Mouse (Mus musculus): ENCODE measurements around the gene Umodl1. TPM values are rescaled to one million over a fixed set of nuclear protein-coding genes. Genes with fewer than 3 reads are reported as not detected.

Gene Umodl1
- polyA plus RNA-seq, 1 experiment from 2014 or later = 0.14 TPM

- Histone ChIP-seq H3K9ac (replicated peaks; ENCODE audit: low read length) (no peak overlapping the region), H3K36me3 (ENCODE audit: insufficient read depth, low read length) (no peaks in the 10 kb centered on the region), H3K27ac (ENCODE audit: low read length) (no peak overlapping the region), H3K9me3 (ENCODE audit: low read length) (no peaks in the 10 kb centered on the region), H3K27me3 (ENCODE audit: insufficient read depth, low read length) (no peaks in the 10 kb centered on the region), H3K4me1 (ENCODE audit: insufficient read depth, low read length) (peaks cover 6% of the 10 kb centered on the region), H3K4me2 (replicated peaks; ENCODE audit: low read depth, low read length) (no peak overlapping the region), H3K4me3 (ENCODE audit: low read length) (no peak overlapping the region)
- WGBS = 56% methylated on average over 10 of the region's 10 CpGs
- no peak for ATAC-seq (ENCODE audit: low FRiP score, low TSS enrichment)
These were observed 24.1 kb downstream of the Umodl1 start for GRCm38 (mm10) chr17:30978556-30978955.

GRCm38 (mm10) chr17:30983521-30983920, 29.1 kb downstream of the Umodl1 start:
- WGBS = 58% methylated on average over 4 of the region's 4 CpGs
- Histone ChIP-seq H3K27ac (ENCODE audit: low read length) (no peak overlapping the region), H3K4me2 (replicated peaks; ENCODE audit: low read depth, low read length) (no peak overlapping the region), H3K9me3 (ENCODE audit: low read length) (no peaks in the 10 kb centered on the region), H3K27me3 (ENCODE audit: insufficient read depth, low read length) (no peaks in the 10 kb centered on the region), H3K9ac (replicated peaks; ENCODE audit: low read length) (no peak overlapping the region), H3K4me3 (ENCODE audit: low read length) (no peak overlapping the region), H3K36me3 (ENCODE audit: insufficient read depth, low read length) (no peaks in the 10 kb centered on the region), H3K4me1 (ENCODE audit: insufficient read depth, low read length) (no peaks in the 10 kb centered on the region)
- no peak for ATAC-seq (ENCODE audit: low FRiP score, low TSS enrichment)

- 37% methylated on average over 10 of the region's 10 CpGs for WGBS
- Histone ChIP-seq H3K36me3 (ENCODE audit: insufficient read depth, low read length) (no peaks in the 10 kb centered on the region), H3K9me3 (ENCODE audit: low read length) (no peaks in the 10 kb centered on the region), H3K4me1 (ENCODE audit: insufficient read depth, low read length) (no peaks in the 10 kb centered on the region), H3K27me3 (ENCODE audit: insufficient read depth, low read length) (no peaks in the 10 kb centered on the region), H3K4me2 (replicated peaks; ENCODE audit: low read depth, low read length) (no peak overlapping the region), H3K9ac (replicated peaks; ENCODE audit: low read length) (no peak overlapping the region), H3K4me3 (ENCODE audit: low read length) (no peak overlapping the region), H3K27ac (ENCODE audit: low read length) (no peak overlapping the region)
- no peak for ATAC-seq (ENCODE audit: low FRiP score, low TSS enrichment)
These were observed 35.8 kb downstream of the Umodl1 start for GRCm38 (mm10) chr17:30990254-30990653.

GRCm38 (mm10) chr17:30996296-30996695, 41.9 kb downstream of the Umodl1 start:
- H3K4me2 ChIP-seq (replicated peaks; ENCODE audit: low read depth, low read length) = no peak overlapping the region
- H3K4me1 ChIP-seq (ENCODE audit: insufficient read depth, low read length) = no peaks in the 10 kb centered on the region
- no peaks in the 10 kb centered on the region for H3K27me3 ChIP-seq (ENCODE audit: insufficient read depth, low read length)
- H3K9me3 ChIP-seq (ENCODE audit: low read length) = no peaks in the 10 kb centered on the region
- no peak overlapping the region for H3K4me3 ChIP-seq (ENCODE audit: low read length)
- no peak for ATAC-seq (ENCODE audit: low FRiP score, low TSS enrichment)
- H3K27ac ChIP-seq (ENCODE audit: low read length) = no peak overlapping the region
- no peaks in the 10 kb centered on the region for H3K36me3 ChIP-seq (ENCODE audit: insufficient read depth, low read length)
- WGBS = 81% methylated on average over 5 of the region's 5 CpGs
- H3K9ac ChIP-seq (replicated peaks; ENCODE audit: low read length) = no peak overlapping the region

- WGBS = 20% methylated on average over 5 of the region's 5 CpGs
- no peaks in the 10 kb centered on the region for H3K27me3 ChIP-seq (ENCODE audit: insufficient read depth, low read length)
- no peaks in the 10 kb centered on the region for H3K4me1 ChIP-seq (ENCODE audit: insufficient read depth, low read length)
- no peak overlapping the region for H3K4me3 ChIP-seq (ENCODE audit: low read length)
- no peak overlapping the region for H3K9ac ChIP-seq (replicated peaks; ENCODE audit: low read length)
- ATAC-seq (ENCODE audit: low FRiP score, low TSS enrichment) = no peak
- no peak overlapping the region for H3K4me2 ChIP-seq (replicated peaks; ENCODE audit: low read depth, low read length)
- H3K9me3 ChIP-seq (ENCODE audit: low read length) = no peaks in the 10 kb centered on the region
- H3K36me3 ChIP-seq (ENCODE audit: insufficient read depth, low read length) = no peaks in the 10 kb centered on the region
- H3K27ac ChIP-seq (ENCODE audit: low read length) = no peak overlapping the region
These were observed 46.5 kb downstream of the Umodl1 start for GRCm38 (mm10) chr17:31000897-31001296.

- Histone ChIP-seq H3K4me1 (ENCODE audit: insufficient read depth, low read length) (no peaks in the 10 kb centered on the region), H3K36me3 (ENCODE audit: insufficient read depth, low read length) (no peaks in the 10 kb centered on the region), H3K9ac (replicated peaks; ENCODE audit: low read length) (no peak overlapping the region), H3K4me2 (replicated peaks; ENCODE audit: low read depth, low read length) (no peak overlapping the region), H3K4me3 (ENCODE audit: low read length) (no peak overlapping the region), H3K9me3 (ENCODE audit: low read length) (no peaks in the 10 kb centered on the region), H3K27me3 (ENCODE audit: insufficient read depth, low read length) (no peaks in the 10 kb centered on the region), H3K27ac (ENCODE audit: low read length) (no peak overlapping the region)
- 75% methylated on average over 5 of the region's 5 CpGs for WGBS
- no peak for ATAC-seq (ENCODE audit: low FRiP score, low TSS enrichment)
These were observed 48.2 kb downstream of the Umodl1 start for GRCm38 (mm10) chr17:31002613-31003012.

GRCm38 (mm10) chr17:31005284-31005683, 50.8 kb downstream of the Umodl1 start:
- no peaks in the 10 kb centered on the region for H3K4me1 ChIP-seq (ENCODE audit: insufficient read depth, low read length)
- H3K27me3 ChIP-seq (ENCODE audit: insufficient read depth, low read length) = no peaks in the 10 kb centered on the region

GRCm38 (mm10) chr17:31007357-31007756, 52.9 kb downstream of the Umodl1 start:
- 83% methylated on average over 3 of the region's 3 CpGs for WGBS
- no peak overlapping the region for H3K4me3 ChIP-seq (ENCODE audit: low read length)
- H3K9ac ChIP-seq (replicated peaks; ENCODE audit: low read length) = no peak overlapping the region
- no peaks in the 10 kb centered on the region for H3K9me3 ChIP-seq (ENCODE audit: low read length)
- no peaks in the 10 kb centered on the region for H3K36me3 ChIP-seq (ENCODE audit: insufficient read depth, low read length)
- no peaks in the 10 kb centered on the region for H3K4me1 ChIP-seq (ENCODE audit: insufficient read depth, low read length)
- no peak overlapping the region for H3K27ac ChIP-seq (ENCODE audit: low read length)
- no peak overlapping the region for H3K4me2 ChIP-seq (replicated peaks; ENCODE audit: low read depth, low read length)
- no peaks in the 10 kb centered on the region for H3K27me3 ChIP-seq (ENCODE audit: insufficient read depth, low read length)
- no peak for ATAC-seq (ENCODE audit: low FRiP score, low TSS enrichment)

More at GRCm38 (mm10) chr17:31005284-31005683, 50.8 kb downstream of the Umodl1 start:
- Histone ChIP-seq H3K27ac (ENCODE audit: low read length) (no peak overlapping the region), H3K9ac (replicated peaks; ENCODE audit: low read length) (no peak overlapping the region), H3K9me3 (ENCODE audit: low read length) (no peaks in the 10 kb centered on the region), H3K36me3 (ENCODE audit: insufficient read depth, low read length) (no peaks in the 10 kb centered on the region), H3K4me2 (replicated peaks; ENCODE audit: low read depth, low read length) (no peak overlapping the region), H3K4me3 (ENCODE audit: low read length) (no peak overlapping the region)
- WGBS = 88% methylated on average over 2 of the region's 2 CpGs
- no peak for ATAC-seq (ENCODE audit: low FRiP score, low TSS enrichment)

- Histone ChIP-seq H3K9ac (replicated peaks; ENCODE audit: low read length) (no peak overlapping the region), H3K27ac (ENCODE audit: low read length) (no peak overlapping the region), H3K4me2 (replicated peaks; ENCODE audit: low read depth, low read length) (no peak overlapping the region), H3K36me3 (ENCODE audit: insufficient read depth, low read length) (no peaks in the 10 kb centered on the region), H3K4me3 (ENCODE audit: low read length) (no peak overlapping the region), H3K9me3 (ENCODE audit: low read length) (no peaks in the 10 kb centered on the region), H3K4me1 (ENCODE audit: insufficient read depth, low read length) (no peaks in the 10 kb centered on the region), H3K27me3 (ENCODE audit: insufficient read depth, low read length) (no peaks in the 10 kb centered on the region)
- no peak for ATAC-seq (ENCODE audit: low FRiP score, low TSS enrichment)
- WGBS = 67% methylated on average over 7 of the region's 8 CpGs
These were observed 54.0 kb downstream of the Umodl1 start for GRCm38 (mm10) chr17:31008416-31008815.

GRCm38 (mm10) chr17:31011551-31012394, 57.3 kb downstream of the Umodl1 start:
- peaks cover 8% of the 10 kb centered on the region; the same call in 1 of the 2 replicates for H3K9me3 ChIP-seq (ENCODE audit: low read length)
- H3K27ac ChIP-seq (ENCODE audit: low read length) = no peak overlapping the region
- WGBS = 35% methylated on average over 9 of the region's 9 CpGs
- no peaks in the 10 kb centered on the region for H3K36me3 ChIP-seq (ENCODE audit: insufficient read depth, low read length)
- H3K4me3 ChIP-seq (ENCODE audit: low read length) = no peak overlapping the region
- H3K27me3 ChIP-seq (ENCODE audit: insufficient read depth, low read length) = no peaks in the 10 kb centered on the region
- no peak for ATAC-seq (ENCODE audit: low FRiP score, low TSS enrichment)
- H3K9ac ChIP-seq (replicated peaks; ENCODE audit: low read length) = no peak overlapping the region
- H3K4me2 ChIP-seq (replicated peaks; ENCODE audit: low read depth, low read length) = no peak overlapping the region
- H3K4me1 ChIP-seq (ENCODE audit: insufficient read depth, low read length) = no peaks in the 10 kb centered on the region

Measured in kidney, embryonic 16.5 days (tissue).